Mouse (Mus musculus) MEL (cell line): ENCODE data around the gene Pde11a. TPM values are rescaled to one million over a fixed set of nuclear protein-coding genes. Genes with fewer than 3 reads are reported as not detected.

ENCODE experiments used
- DNase-seq: peaks from one replicate; pipeline ENCODE4 v3.0.0; 2011; ENCODE audit warnings: low read depth, low spot score
- H3K27ac ChIP-seq: 2 replicates; pipeline ENCODE4 v1.5.1; 2012; ENCODE audit warnings: low read depth, mild to moderate bottlenecking, control low read depth, low read length, moderate library complexity; ENCODE audit not compliant: control insufficient read depth
- H3K27me3 ChIP-seq, 2 experiments: fragments of 150-350 bp in 1 of 2; sonication (generic) in 1 of 2; 2 replicates each; pipeline ENCODE4 v1.6.1; 2012; ENCODE audit warnings: low read length in 2 of 2, mild to moderate bottlenecking in 2 of 2, improper control_type of control experiment in 1 of 2, moderate library complexity in 1 of 2; ENCODE audit not compliant: insufficient read depth in 2 of 2, control insufficient read depth in 1 of 2
- H3K36me3 ChIP-seq, 2 experiments: 2 replicates each; pipeline ENCODE4 v1.6.1; 2012 to 2014; ENCODE audit warnings: low read length in 2 of 2, improper control_type of control experiment in 1 of 2, inconsistent platforms in 1 of 2, mild to moderate bottlenecking in 1 of 2; ENCODE audit not compliant: insufficient read depth in 2 of 2, control insufficient read depth in 1 of 2
- H3K4me1 ChIP-seq, 2 experiments: fragments of 150-350 bp in 1 of 2; sonication (generic) in 1 of 2; 2 replicates each; pipeline ENCODE4 v1.6.1; 2012; ENCODE audit warnings: low read length in 2 of 2, improper control_type of control experiment in 1 of 2, mild to moderate bottlenecking in 1 of 2; ENCODE audit not compliant: insufficient read depth in 2 of 2, control insufficient read depth in 1 of 2
- H3K4me3 ChIP-seq, 2 experiments: fragments of 150-350 bp in 1 of 2; sonication (generic) in 1 of 2; 2 replicates each; pipeline ENCODE4 v1.5.1; 2012; ENCODE audit warnings: low read depth in 2 of 2, low read length in 2 of 2, mild to moderate bottlenecking in 2 of 2, moderate library complexity in 2 of 2, control low read depth in 1 of 2, improper control_type of control experiment in 1 of 2; ENCODE audit not compliant: control insufficient read depth in 1 of 2, insufficient read depth in 1 of 2
- H3K79me2 ChIP-seq: 2 replicates; pipeline ENCODE4 v1.6.1; 2012; ENCODE audit warnings: mild to moderate bottlenecking, low read length, moderate library complexity; ENCODE audit not compliant: control insufficient read depth, poor library complexity, insufficient read depth
- H3K9ac ChIP-seq: 2 replicates; pipeline ENCODE4 v1.6.1; 2012; ENCODE audit warnings: low read depth, mild to moderate bottlenecking, control low read depth, low read length, moderate library complexity; ENCODE audit not compliant: control insufficient read depth, poor library complexity, severe bottlenecking
- H3K9me3 ChIP-seq: fragments of 150-350 bp; sonication (generic); replicated peaks from 2 replicates; pipeline ENCODE4 v1.6.1; 2012; ENCODE audit warnings: mild to moderate bottlenecking, low read length, improper control_type of control experiment, moderate library complexity; ENCODE audit not compliant: insufficient read depth
- BHLHE40 ChIP-seq: IDR thresholded peaks from 2 replicates; pipeline ENCODE4 v1.6.1; 2012; ENCODE audit warnings: low read depth, mild to moderate bottlenecking, inconsistent platforms, low read length, improper control_type of control experiment, borderline replicate concordance
- CHD1 ChIP-seq: IDR thresholded peaks from 2 replicates; pipeline ENCODE4 v1.6.1; 2012; ENCODE audit warnings: low read depth, mild to moderate bottlenecking, inconsistent platforms, low read length, improper control_type of control experiment
- CTCF ChIP-seq, 3 experiments: IDR thresholded peaks in 2 of 3; conservative IDR thresholded peaks in 1 of 3; 2 replicates each; pipeline ENCODE4 v1.5.1; 2011 to 2012; ENCODE audit warnings: low read length in 3 of 3, low read depth in 2 of 3, mild to moderate bottlenecking in 2 of 3, improper control_type of control experiment in 1 of 3, inconsistent platforms in 1 of 3, mixed read lengths in 1 of 3, moderate library complexity in 1 of 3; ENCODE audit not compliant: control insufficient read depth in 1 of 3, insufficient read depth in 1 of 3, poor library complexity in 1 of 3, severe bottlenecking in 1 of 3
- ELF1 ChIP-seq: IDR thresholded peaks from 2 replicates; pipeline ENCODE4 v1.6.1; 2014; ENCODE audit warnings: low read depth, mild to moderate bottlenecking, inconsistent platforms, low read length, improper control_type of control experiment, moderate library complexity
- EP300 ChIP-seq, 2 experiments: IDR thresholded peaks; 2 replicates each; pipeline ENCODE4 v1.6.1; 2011; ENCODE audit warnings: improper control_type of control experiment in 2 of 2, low read length in 2 of 2, low read depth in 1 of 2, mild to moderate bottlenecking in 1 of 2
- ETS1 ChIP-seq: IDR thresholded peaks from 2 replicates; pipeline ENCODE4 v1.6.1; 2012; ENCODE audit warnings: low read depth, mild to moderate bottlenecking, inconsistent platforms, low read length, improper control_type of control experiment, moderate library complexity
- GATA1 ChIP-seq: IDR thresholded peaks from 2 replicates; pipeline ENCODE4 v1.6.1; 2011; ENCODE audit warnings: low read depth, low read length, improper control_type of control experiment
- KAT2A ChIP-seq: conservative IDR thresholded peaks from 2 replicates; pipeline ENCODE4 v1.6.1; 2012; ENCODE audit warnings: low read depth, low read length, improper control_type of control experiment, inconsistent platforms
- MAZ ChIP-seq: IDR thresholded peaks from 2 replicates; pipeline ENCODE4 v1.6.1; 2012; ENCODE audit warnings: low read depth, mild to moderate bottlenecking, inconsistent platforms, low read length, improper control_type of control experiment
- MEF2A ChIP-seq: IDR thresholded peaks from 2 replicates; pipeline ENCODE4 v1.6.1; 2014; ENCODE audit warnings: low read depth, mild to moderate bottlenecking, inconsistent platforms, low read length, improper control_type of control experiment; ENCODE audit not compliant: poor library complexity, insufficient replicate concordance, severe bottlenecking; ENCODE audit errors: extremely low read depth
- MXI1 ChIP-seq: IDR thresholded peaks from 2 replicates; pipeline ENCODE4 v1.6.1; 2011; ENCODE audit warnings: mild to moderate bottlenecking, low read depth, low read length, improper control_type of control experiment
- MYC ChIP-seq: IDR thresholded peaks from 2 replicates; pipeline ENCODE4 v1.6.1; 2011; ENCODE audit warnings: low read depth, mild to moderate bottlenecking, low read length, improper control_type of control experiment, moderate library complexity
- NRF1 ChIP-seq: IDR thresholded peaks from 2 replicates; pipeline ENCODE4 v1.6.1; 2014; ENCODE audit warnings: low read depth, mild to moderate bottlenecking, inconsistent platforms, low read length, improper control_type of control experiment, moderate library complexity; ENCODE audit not compliant: poor library complexity, insufficient read depth, severe bottlenecking
- POLR2AphosphoS5 ChIP-seq: IDR thresholded peaks from 2 replicates; pipeline ENCODE4 v1.6.1; 2012; ENCODE audit warnings: low read depth, borderline replicate concordance, mild to moderate bottlenecking, inconsistent platforms, low read length, moderate library complexity, mixed read lengths
- RAD21 ChIP-seq: IDR thresholded peaks from 2 replicates; pipeline ENCODE4 v1.6.1; 2011; ENCODE audit warnings: mild to moderate bottlenecking, low read depth, low read length, improper control_type of control experiment
- RCOR1 ChIP-seq: IDR thresholded peaks from 2 replicates; pipeline ENCODE4 v1.6.1; 2012; ENCODE audit warnings: low read depth, mild to moderate bottlenecking, inconsistent platforms, low read length, improper control_type of control experiment
- SMC3 ChIP-seq: IDR thresholded peaks from 2 replicates; pipeline ENCODE4 v1.6.1; 2011; ENCODE audit warnings: low read depth, low read length, improper control_type of control experiment
- TAL1 ChIP-seq: IDR thresholded peaks from 2 replicates; pipeline ENCODE4 v1.6.1; 2012; ENCODE audit warnings: mild to moderate bottlenecking, inconsistent platforms, low read length, moderate library complexity, mixed read lengths
- TBP ChIP-seq: IDR thresholded peaks from 2 replicates; pipeline ENCODE4 v1.8.0; 2011; ENCODE audit warnings: low read depth, low read length, improper control_type of control experiment
- TCF12 ChIP-seq: IDR thresholded peaks from 2 replicates; pipeline ENCODE4 v1.6.1; 2014; ENCODE audit warnings: low read depth, mild to moderate bottlenecking, inconsistent platforms, low read length, improper control_type of control experiment, moderate library complexity
- USF1 ChIP-seq: IDR thresholded peaks from 2 replicates; pipeline ENCODE4 v1.6.1; 2014; ENCODE audit warnings: low read depth, mild to moderate bottlenecking, inconsistent platforms, low read length, improper control_type of control experiment, moderate library complexity
- ZC3H11A ChIP-seq: IDR thresholded peaks from 2 replicates; pipeline ENCODE4 v1.6.1; 2012; ENCODE audit warnings: low read depth, mild to moderate bottlenecking, inconsistent platforms, low read length, improper control_type of control experiment
- ZMIZ1 ChIP-seq: IDR thresholded peaks from 2 replicates; pipeline ENCODE4 v1.6.1; 2012; ENCODE audit warnings: low read depth, mild to moderate bottlenecking, inconsistent platforms, low read length, improper control_type of control experiment, moderate library complexity
- polyA plus RNA-seq, 2 experiments: library from polyadenylated mRNA; stranded (reverse) in 1 of 2; unstranded in 1 of 2; fragments of >175 nt in 1 of 2; fragments of >200 nt in 1 of 2; gene quantifications; 2 replicates each; pipeline versions ENCODE4 v1.2.1 to v1.2.4; 2012; ENCODE audit warnings: low replicate concordance in 2 of 2, low read depth in 1 of 2; ENCODE audit not compliant: insufficient read length in 2 of 2, insufficient read depth in 1 of 2, missing spikeins in 1 of 2
- total RNA-seq: library from RNA; depleted of rRNA; stranded (reverse); fragments of 300-350 nt; gene quantifications from 2 replicates; pipeline ENCODE4 v1.2.3, GENCODE M21; 2012

Gene Pde11a
- total and polyA plus RNA-seq, 3 experiments = not detected

GRCm38 (mm10) chr2:76115696-76116095 is 222.9 kb downstream of the Pde11a start:
- DNase-seq = peak; percentile 69
- Histone ChIP-seq H3K9ac (no peak overlapping the region), H3K79me2 (no peaks in the 10 kb centered on the region), H3K36me3 (no peaks in the 10 kb centered on the region), H3K27ac (no peak overlapping the region), H3K4me1 (no peaks in the 10 kb centered on the region), H3K27me3 (peaks cover 0 to 3% of the 10 kb centered on the region in 2 experiments; a peak in 3 of 4 replicates), H3K4me3 (no peak overlapping the region), H3K9me3 (no peaks in the 10 kb centered on the region)
- no peak for TF ChIP-seq CHD1
- no peak for TF ChIP-seq MAZ
- no peak for TF ChIP-seq TCF12
- peak; percentile 45 for TF ChIP-seq RAD21
- no peak for TF ChIP-seq USF1
- TF ChIP-seq ETS1 = no peak
- 0 out of 2 replicates have a peak, but pooled peaks have one; percentile 10 for TF ChIP-seq ZC3H11A
- TF ChIP-seq MXI1 = no peak
- TF ChIP-seq CTCF (IDR thresholded peaks at IDR 0.05 in 2 of 3, conservative IDR thresholded peaks at IDR 0.05 in 1 of 3; ENCODE audit: control insufficient read depth in 1 of 3, insufficient read depth in 1 of 3, low read depth in 2 of 3, low read length in 3 of 3, poor library complexity in 1 of 3, severe bottlenecking in 1 of 3) = peak; percentile 52 to 74 (median 64)
- no peak for TF ChIP-seq TAL1
- no peak for TF ChIP-seq MYC
- TF ChIP-seq ELF1 = no peak
- TF ChIP-seq GATA1 = no peak
- no peak for TF ChIP-seq ZMIZ1
- no peak for TF ChIP-seq NRF1
- TF ChIP-seq SMC3 = peak; percentile 47
- no peak for TF ChIP-seq RCOR1

GRCm38 (mm10) chr2:76114734-76115133 is 223.8 kb downstream of the Pde11a start:
- Histone ChIP-seq H3K9ac (no peak overlapping the region), H3K4me1 (no peaks in the 10 kb centered on the region), H3K27ac (no peak overlapping the region), H3K27me3 (peaks cover 0 to 3% of the 10 kb centered on the region in 2 experiments; a peak in 3 of 4 replicates), H3K9me3 (no peaks in the 10 kb centered on the region), H3K79me2 (no peaks in the 10 kb centered on the region), H3K36me3 (no peaks in the 10 kb centered on the region), H3K4me3 (no peak overlapping the region)
- no peak for TF ChIP-seq POLR2AphosphoS5
- peak; percentile 54 for TF ChIP-seq SMC3
- no peak for TF ChIP-seq BHLHE40
- no peak for TF ChIP-seq TBP
- TF ChIP-seq ZC3H11A = 0 out of 2 replicates have a peak, but pooled peaks have one; percentile 12
- TF ChIP-seq KAT2A = no peak
- TF ChIP-seq EP300 (IDR thresholded peaks at IDR 0.05; ENCODE audit: low read depth in 1 of 2, low read length in 2 of 2) = no peak
- TF ChIP-seq ELF1 = no peak
- TF ChIP-seq CTCF (IDR thresholded peaks at IDR 0.05 in 2 of 3, conservative IDR thresholded peaks at IDR 0.05 in 1 of 3; ENCODE audit: control insufficient read depth in 1 of 3, insufficient read depth in 1 of 3, low read depth in 2 of 3, low read length in 3 of 3, poor library complexity in 1 of 3, severe bottlenecking in 1 of 3) = peak; percentile 88 to 96 (median 89)
- no peak for TF ChIP-seq MEF2A
- no peak for TF ChIP-seq MXI1
- TF ChIP-seq RAD21 = peak; percentile 58
- DNase-seq = peak; percentile 48
